Mouse (Mus musculus) right cerebral cortex, adult 2 months (tissue): ENCODE measurements around the gene Mbnl2.

Experiments used
- DNase-seq, 2 experiments: peaks; one replicate each; pipeline ENCODE4 v3.0.0; 2021 to 2022; ENCODE audit warnings: low spot score in 2 of 2

Mbnl2 gene

DNA sequence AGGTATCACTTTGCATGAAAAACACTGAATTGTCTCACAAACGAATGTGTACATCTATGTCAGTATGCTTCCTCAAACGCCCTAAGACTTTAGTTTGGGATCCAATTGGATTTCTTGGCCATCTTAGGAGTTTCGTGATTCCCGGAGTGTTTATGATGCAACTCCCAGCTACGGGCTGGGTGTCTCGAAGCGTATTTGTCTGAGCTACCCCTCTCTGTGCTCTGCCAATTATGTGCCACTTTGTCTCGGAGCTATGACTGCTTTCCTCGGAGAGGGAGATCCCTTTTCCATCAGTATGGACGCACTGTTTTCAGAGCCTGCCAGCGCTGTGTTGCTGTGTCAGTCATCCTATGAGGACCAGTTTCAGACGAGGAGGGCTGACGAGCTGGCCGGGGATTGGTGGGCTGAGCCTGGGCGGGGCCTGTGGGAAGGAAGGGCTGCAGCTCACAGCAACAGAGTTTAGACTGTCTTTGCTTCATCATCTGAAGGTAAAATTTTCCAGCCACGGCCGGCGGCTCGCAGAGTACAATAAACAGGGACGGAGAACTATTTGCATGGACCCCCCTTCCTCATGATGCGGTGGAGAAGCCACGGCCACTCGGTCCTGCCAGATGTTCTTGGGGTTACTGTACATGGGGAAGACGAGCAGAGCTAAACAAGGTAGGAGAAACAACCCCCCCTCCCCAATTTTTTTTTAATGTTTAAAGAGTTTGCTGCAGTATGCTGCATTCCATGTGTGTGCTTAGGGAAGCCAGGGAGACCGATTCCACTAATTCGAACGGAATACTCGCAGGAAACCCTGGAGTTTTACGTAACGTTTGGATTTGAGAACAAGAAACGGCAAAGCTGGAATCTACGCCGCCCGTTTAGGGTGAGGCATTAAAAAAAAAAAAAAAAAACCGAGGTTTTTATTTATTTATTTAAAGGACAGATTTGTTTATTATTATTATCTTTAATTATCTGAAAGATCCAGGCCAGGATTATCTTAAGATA, at the start of gene Mbnl2:
Gene Mbnl2, plus strand, starts transcription at position 424 of the 993 bp plus-strand sequence.
- peak; percentile 94 to 97 for DNase-seq

DNA sequence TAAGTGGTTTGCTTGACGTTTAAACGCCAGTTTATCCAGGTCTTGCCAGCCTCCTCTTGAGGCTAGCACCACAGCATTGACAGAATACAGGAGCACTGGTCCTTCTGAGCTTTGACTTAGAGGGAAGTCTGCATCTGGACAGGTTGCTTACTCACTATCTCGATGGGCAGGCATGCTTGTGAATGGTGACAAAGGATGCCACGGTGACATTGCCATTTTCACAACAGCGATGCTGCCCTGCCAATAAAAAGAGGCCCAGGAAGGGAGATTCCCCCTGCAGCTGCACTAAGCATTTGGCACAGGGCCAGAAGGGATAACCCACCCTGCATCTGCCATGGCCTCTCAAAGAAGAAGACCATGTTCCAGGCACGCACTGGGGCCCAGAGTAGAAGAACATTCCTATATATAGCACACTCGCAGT, 43.4 kb upstream of the Mbnl2 start:
- DNase-seq = no peak

DNA sequence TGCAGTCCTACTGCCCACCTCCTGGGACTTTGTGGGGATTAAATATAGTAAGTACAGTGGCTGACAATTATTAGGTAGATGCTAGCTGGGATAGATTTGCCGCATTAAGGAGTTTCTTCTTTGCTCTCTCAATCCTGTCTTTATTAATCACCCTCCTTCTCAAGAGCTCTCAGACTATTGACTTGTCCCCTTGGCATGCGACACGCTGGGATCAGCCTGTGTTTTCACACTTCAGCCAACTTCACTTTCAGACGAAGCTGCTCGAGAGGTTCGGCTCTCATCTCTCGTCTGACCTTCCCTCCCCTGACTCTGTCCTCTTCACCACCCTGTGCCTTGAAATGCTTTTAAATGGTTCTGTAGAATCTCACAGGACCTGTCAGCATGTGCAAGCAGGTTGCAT, 39.9 kb upstream of the Mbnl2 start:
- DNase-seq = no peak

DNA sequence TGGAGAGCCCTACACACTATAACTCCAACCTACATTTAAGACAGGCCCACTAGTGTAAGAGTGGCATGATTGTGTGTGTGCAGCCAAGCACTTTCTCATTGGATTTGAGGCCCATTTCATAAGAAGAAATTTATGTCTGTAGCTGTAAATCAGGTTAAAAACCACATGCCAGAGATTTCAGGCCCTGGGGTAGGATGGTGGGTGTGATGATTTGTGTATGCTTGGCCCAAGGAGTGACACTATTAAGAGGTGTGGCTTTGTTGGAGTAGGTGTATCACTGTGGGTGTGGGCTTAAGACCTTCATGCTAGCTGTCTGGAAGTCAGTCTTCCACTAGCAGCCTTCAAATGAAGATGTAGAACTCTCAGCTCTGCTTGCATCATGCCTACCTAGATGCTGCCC, 37.0 kb upstream of the Mbnl2 start:
- DNase-seq = no peak

DNA sequence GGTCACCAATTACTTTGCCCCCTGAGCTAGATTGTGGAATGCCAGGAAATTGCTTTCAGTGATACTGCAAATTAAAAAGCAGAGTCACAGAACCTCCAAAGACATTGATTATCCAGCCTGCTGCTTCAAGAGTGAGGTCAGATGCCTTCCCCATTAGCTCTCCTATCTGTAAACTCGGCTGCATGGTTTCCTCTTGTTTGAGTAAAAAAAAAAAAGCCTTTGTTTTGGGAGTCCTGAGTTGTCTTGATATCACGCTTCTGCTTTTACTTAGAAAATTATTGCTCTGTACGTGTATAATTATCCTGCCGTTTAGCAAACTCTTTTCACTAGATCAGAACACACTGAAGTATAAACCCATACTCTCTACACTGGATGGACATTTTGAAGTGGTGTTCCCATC, 35.3 kb upstream of the Mbnl2 start:
- no peak for DNase-seq

DNA sequence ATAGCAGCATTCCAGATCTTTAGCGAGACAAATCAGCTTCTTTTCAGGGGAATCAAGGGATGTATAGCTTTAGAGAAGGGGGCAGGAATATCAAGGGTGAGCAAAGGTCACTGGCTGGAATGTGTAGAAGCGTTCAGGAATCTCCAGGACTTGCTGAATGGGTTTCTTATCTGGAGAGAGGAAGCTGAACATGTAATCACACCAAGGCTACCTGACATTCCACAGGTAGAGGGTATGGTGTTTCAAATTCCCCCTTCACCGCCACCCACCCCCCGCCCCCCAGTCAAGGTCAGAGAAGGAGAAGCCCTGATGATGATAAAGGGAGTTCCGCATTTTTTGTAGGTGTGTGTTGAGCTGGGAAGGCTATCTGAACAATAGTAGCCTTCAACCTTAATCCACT, 32.8 kb upstream of the Mbnl2 start:
- no peak for DNase-seq

DNA sequence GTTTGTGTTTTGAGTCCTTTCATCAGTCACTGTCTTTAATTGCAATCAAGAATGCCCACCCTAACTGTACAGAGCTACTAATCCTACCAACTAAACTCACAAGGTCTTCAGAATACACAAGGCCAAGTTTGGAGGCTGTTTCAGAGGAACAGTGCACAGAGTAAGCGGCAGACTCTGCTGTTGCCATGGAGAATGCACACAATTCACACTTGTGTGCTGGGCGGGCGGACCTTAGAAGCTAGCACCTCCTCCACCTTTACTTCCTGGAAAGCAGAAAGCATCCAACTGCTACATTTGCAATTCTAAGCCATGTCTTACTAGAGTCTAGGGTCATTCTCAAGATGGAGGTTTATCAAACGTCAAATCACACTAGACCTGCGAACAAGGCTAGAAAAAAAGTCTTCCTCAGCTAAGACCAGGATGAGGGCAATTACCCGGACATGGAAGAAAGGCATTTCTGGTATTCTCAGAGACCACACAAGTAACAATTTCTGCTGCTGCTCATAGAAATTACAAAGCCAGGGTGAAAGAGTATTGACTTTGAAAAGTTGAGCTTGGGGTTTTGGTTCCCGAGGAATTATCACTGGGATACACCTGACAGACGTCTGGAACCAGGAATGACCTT, 30.3 kb upstream of the Mbnl2 start:
- DNase-seq = peak; percentile 13 to 41

DNA sequence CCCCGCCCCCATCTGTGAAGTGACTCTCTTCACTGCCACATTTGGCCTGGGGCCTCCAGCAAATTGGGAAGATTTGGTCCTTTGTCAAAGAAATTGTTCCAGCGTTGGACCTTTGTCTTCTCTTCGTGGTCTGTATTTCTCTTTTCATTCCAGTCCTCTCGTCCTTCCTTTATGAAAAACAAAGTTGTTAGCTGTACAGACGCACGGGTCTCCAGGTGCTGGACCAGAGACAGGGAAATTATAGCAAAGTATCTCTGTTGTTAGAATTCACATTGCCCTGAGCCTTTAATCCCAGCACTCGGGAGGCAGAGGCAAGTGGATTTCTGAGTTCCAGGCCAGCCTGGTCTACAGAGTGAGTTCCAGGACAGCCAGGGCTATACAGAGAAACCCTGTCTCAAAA, 22.1 kb upstream of the Mbnl2 start:
- no peak for DNase-seq

DNA sequence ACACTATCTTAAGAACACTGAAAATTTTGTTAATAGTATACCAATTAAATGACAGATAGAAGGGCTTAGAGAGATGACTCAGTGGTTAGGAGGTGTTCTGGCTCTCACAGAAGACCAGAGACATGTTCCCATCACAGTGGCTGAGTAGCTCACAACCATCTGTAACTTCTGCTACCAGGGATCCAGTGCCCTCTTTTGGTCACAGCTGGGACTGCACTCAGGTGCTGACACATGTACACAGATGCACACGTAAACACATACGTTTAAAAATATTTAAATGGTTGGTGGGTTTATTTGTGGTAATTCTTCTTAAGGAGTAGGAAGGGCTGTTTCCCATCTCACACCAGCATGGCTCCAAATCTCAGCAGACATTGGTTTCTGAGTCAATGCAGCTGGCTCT, 19.3 kb upstream of the Mbnl2 start:
- no peak for DNase-seq

DNA sequence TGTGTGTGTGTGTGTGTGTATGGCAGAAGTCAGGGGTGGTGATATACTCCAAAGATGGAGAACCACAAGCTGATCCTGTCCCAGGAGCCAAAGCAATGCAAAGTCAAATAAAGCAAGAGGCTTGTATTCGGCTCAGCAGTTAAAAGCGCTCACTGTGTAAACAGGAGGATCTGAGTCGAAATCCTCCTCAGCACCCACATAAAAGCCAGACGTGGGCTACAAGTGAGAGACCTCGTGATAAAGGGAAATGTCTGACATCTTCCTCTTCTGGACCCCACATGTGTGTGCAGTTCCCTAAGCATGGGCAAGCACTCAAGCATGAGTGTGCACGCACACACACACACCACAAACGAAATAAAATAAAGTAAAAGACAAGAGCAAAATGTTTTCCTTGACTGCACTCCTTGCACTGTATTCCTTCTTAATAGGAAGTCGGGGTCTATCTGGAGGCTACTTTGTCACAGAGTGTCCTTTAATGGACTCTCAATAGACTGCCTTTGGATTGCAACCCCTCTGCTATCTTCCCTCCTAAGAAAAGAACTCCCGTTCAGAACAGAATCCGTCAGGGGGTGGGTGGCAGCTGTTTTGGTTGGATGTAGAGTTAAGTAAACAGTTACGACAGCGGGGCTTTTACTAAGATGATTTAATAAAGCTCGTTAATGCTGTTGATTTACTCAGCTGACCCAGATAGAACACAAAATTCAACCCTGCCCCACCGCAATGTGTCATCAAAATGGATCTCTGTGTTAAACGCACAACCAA, 18.7 kb upstream of the Mbnl2 start:
- DNase-seq = no peak

DNA sequence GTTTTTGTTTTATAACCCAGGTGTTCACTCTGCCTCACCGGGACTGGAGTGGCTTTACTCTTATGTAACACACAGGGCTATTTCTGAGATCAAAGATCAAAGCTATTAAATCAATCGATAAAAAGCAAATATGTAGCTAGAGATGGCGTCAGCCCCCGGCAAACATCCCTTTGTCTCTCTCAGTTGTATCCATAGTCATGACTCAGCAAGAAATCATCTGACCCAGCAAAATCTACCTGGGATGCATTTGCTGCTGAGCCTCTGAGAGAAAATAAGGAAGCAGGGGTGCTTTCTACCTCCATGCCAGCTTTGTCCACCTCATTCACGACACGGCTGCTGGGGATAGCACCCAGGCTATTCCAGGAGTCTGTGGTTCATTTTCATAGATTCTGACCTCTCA, 18.0 kb upstream of the Mbnl2 start:
- no peak for DNase-seq

DNA sequence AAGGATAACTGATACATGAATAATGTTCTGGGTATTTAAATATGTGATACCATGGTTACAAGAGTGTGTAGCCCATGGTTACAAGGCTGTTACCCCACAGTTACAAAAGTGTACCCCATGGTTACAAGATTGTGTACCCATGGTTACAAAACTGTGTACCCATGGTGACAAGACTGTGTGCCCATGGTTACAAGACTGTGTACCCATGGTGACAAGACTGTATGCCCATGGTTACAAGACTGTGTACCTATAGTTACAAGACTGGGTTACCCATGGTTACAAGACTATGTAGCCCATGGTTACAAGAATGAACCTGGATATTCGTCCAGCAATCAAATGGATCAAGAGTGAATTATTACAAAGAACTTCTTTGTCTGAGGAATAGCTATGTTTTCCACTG, 16.0 kb upstream of the Mbnl2 start:
- DNase-seq = no peak

DNA sequence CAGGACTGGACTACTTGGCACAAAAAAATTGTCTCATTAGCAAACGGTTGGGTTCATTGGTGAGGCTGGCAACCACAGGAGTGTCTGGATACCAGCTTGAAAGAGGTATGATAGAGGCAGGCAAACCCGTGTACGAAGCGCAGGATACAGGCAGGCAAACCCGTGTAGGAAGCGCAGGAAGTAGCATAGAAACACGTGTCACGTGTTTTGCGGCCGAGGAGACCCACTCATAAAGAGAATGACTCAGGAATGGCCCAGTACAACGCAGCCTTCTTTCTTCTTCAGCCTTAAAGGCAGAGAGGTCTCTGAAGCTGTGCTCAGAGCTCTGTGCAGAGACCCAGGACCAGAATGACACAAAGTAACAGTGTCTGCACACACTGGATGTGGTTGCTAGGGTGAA, 13.9 kb upstream of the Mbnl2 start:
- no peak for DNase-seq

DNA sequence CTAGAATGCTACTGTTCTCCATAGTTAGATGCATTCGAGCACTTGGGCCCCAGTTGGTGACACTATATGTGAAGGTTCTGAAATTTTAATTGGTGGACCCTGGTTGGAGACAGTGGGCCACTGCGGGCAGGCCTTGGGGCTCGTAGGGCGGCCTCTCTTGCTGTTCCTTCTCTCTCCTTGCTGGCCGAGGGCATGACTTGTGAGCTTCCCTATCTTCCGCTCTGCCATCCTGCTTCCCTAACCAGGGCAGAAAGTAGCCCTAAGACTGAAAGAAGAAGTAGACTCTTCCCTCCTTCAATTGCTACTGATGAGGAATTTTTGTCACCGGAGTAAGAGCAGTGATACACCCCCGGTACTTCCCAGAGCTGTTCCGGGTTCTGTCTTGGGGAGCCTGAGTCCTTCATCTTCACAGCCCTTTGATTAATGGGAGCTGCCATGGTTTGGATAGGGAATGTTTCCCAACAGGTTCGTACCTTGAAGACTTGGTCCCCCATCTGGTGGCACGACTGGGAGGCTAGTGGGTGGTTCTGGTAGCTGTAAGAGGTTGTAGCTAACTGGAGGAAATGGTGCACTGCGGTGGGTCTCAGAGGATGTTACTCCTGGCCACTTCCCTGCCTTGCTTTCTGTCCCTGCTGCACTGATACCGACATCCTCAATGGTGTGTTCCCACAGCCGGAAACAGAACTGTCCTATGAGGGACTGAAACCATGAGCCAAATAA, 12.6 kb upstream of the Mbnl2 start:
- no peak for DNase-seq

DNA sequence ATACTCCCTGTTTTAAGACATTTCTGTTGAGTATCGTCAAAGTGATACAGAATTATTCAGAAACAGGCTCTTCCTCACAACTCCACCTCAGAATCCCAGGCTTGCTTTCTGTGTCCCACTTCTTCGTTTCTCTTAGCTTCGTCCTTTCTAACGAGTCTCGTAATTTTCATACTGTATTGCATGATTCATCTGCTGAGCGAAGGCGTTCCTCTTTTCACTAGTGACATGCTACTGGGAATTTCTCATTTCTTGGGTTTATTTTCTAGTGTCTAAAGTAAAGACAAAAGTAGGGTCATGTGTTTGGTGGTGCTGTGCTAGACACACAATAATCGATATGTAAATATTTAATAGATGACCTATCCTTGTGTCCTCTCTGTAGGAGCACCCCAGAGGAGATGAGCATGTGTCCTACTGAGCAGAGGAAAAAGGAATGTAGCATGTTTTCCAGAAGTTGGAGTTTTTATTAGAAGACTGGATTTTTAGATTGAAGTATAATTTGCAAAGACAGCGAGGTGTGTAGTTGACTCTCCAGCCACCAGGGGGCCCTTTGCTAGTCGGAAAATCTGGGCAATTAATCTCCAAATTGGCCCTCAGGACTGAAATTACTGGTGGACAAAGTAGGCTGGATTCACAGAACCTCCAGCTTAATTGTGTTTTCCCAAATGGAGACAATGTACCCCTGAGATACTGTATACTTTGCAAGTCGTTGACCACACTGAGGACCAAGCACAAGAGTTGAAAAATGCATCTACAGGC, 11.9 kb upstream of the Mbnl2 start:
- peak in 1 of 2 experiments; percentile 41 for DNase-seq

DNA sequence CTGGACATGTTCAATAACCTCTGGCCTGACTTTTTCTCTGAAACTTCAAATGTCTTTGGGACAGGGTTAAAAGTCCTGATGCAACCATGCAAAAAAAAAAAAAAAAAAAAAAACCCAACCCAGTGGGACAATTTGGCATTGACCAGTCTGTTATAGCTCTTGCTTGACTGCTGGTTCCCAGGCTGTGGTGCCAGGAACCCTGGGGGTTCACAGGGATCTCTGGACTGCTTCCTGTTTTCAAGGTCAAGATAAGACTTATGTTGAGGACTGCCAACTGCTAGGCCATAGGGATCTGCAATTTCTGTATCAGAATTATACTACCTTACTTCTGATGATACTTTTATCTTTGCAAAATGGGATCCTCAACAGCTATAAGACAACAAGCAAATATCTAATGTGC, 9.6 kb upstream of the Mbnl2 start:
- DNase-seq = no peak

DNA sequence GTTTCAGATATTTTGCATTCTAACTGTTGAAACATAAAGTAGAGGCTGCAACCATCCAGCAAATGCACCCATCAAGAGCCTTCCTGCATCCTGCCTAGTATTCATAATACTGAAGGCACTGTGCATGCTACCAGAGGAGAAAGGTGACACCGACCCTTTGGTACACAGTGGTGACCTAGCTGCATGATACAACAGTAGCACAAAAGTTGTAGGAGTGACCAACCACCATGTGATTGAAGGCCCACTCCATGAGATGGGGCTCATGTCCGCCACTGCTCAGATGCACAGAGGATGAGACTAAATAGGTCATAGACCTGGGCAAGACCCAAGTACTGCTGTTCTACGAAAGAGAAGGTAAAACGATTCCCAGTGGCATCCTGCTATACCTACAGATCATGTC, 8.3 kb upstream of the Mbnl2 start:
- DNase-seq = no peak

DNA sequence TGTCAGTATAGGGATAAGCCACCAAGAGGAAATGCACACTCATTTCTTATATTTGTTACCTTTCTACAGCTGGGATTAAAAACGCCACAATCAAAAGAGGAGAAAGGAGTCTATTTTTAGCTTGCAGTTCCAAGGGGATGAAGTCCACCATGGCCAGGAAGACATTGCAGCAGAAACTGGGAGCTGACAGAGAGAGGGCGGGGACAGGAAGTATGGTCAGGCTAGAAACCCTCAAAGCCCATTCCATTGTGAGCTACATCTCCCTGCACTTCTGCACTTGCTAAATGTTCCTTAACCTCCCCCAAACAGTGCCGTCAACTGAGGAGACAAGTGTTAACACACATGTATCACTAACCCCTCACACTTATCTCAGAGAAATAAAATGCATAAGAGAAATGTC, 5.4 kb upstream of the Mbnl2 start:
- no peak for DNase-seq

DNA sequence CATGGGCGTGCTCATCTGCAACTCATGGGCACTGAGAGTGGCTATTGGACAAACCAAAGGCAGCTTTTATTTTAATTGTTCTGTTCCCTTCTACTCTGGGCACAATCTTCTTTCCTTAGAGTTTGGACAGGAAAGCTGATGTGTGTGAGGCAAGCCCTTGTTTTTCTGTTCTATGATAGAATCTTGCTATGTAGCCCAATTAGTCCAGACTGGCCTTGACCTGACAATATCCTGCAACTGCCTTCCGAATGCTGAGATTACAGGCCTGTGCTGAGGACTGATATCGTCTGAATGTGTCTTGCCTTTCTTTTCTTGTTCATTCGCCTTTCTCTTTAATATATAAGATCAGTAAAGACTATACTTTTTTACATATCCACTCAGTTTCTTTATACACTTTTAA, 4.8 kb upstream of the Mbnl2 start:
- no peak for DNase-seq

DNA sequence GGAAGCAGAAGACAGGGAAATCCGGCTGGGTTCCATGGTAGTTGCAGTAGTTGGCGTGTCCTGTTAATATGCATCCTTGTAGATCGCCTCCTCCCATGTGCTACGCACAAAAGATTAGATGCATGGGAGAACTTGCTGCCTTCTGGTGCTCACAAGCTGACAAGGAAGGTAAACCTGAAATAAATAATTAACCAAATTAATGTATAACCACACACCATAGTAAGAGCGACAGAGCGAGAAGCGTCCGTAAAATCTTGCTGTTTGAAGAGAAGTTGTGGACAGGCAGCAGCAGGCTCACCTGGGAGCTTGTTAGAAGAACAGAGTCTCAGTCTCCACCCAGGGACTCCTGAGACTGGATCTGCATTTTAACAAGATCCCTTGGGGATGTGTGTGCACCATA, 4.4 kb upstream of the Mbnl2 start:
- DNase-seq = no peak

DNA sequence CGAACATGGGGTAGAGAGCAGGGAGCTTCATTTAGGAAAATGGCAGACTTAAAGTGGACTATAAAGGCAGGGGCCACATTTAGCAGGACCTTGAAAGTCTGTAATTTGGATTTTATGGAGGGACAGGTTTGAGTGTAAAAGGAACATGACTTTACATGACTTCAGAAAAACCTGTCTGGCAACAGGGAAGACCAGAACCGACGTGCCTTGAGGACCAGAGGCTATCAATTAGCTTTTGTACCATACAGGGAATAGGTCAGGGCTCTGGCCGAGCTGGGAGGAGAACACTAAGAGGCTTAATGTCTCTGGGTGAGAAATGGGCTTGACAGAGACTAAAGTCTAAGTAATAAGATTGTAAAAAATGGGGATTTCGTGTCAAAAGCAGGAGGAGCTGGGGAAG, 1.7 kb upstream of the Mbnl2 start:
- DNase-seq = no peak
